Mouse (Mus musculus): ENCODE results near the gene Gm49337. TPM values are rescaled to one million over a fixed set of nuclear protein-coding genes. Genes with fewer than 3 reads are reported as not detected.

The Gm49337 gene
- polyA plus RNA-seq (2012; rRNA removed; ENCODE audit: low replicate concordance): not detected in 2 replicates

DNA sequence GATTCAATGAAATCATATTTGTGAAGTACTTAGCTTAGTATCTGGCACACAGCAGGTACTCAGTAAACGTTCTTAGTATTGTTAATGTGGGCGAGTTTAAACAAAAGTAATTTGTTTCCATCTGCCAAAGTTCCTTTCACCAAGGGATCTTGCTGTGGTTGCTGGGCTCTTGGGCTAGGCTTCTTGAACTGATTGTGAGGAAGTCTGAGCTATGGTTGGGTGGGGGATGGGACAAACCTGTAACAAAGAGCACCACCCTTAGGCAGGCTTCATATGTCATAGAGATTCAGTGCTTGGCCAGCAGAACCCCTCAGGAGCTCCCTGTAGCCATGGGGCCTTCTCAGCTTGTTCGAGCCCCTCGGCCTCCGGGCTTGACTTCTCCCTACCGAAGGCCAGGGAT lies at the start of gene Gm49337, which contains the start of gene 1700042G07Rik:
TSS of gene Gm49337 (plus strand) at position 313 of the 400 bp plus-strand sequence.
TSS of gene 1700042G07Rik (plus strand) at position 301 of the 400 bp plus-strand sequence.

DNA sequence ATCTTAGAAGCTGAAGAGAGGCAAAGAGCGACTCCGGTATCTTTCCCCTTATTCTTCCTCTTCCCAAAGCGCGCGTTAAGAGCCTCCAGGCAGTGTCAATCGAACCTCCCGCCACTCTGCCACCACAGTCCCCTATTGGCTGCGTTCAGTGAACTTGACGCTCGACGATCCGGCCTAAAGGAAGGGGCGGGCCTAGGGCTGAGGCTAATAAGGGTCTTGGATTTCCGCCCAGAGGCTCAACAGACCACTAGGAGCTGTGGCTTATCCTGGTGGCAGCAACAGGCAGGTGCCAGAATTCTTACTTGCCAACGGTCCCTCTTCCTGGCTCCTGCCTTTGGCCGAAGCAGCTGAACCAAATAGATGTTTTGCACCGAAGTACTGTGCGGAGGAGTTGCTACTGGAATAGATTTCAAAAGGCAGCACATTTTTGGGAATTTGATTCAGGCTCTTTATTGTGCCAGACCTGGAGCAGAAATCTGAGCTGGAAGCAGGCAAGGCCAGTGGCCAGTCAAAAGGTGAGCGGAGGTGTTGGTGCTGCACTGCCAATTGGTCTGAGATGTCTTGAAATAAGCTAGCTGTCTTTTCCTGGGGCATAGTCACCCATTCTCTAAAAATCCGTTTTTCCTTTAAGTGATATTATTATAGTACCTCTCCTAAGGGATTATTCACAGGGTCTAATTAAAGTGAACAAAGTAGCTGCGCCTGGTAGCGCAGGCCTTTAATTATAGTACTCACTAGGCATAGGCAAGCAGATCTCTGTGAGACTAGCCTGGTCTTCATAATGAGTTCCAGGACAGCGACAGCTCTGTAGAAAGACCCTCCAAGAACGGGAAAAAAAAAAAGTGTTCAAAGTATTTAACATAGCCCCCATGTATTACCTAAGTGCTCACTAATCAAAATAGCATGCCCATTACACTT lies 49.3 kb upstream of the Gm49337 start, which contains the start of the genes Rad54l and Pomgnt1:
TSS of gene Rad54l (minus strand) at position 89 of the 918 bp plus-strand sequence.
TSS of gene Pomgnt1 (plus strand) at position 239 of the 918 bp plus-strand sequence.

DNA sequence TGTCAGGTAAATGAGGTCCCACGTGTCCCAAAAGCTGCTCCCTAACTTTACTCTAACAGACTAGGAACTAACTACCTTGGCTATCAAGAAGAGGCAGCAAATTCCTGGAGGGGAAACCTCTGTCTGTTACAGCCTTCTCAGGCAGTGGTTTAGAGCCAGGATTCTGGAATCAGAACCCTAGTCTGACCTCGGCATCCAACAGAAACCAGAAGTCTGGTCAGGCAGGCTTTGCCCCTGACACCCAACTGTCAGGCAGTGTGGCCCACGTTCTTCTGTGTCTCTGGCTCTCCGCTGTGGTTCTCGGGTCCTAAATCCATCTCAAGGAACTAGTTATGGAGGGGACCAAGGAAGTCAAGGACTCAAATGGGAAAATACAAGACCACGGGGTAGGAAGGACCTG lies 21.9 kb upstream of the Gm49337 start, which contains the start of gene Lurap1:
TSS of gene Lurap1 (minus strand) at position 101 of the 400 bp plus-strand sequence.

DNA sequence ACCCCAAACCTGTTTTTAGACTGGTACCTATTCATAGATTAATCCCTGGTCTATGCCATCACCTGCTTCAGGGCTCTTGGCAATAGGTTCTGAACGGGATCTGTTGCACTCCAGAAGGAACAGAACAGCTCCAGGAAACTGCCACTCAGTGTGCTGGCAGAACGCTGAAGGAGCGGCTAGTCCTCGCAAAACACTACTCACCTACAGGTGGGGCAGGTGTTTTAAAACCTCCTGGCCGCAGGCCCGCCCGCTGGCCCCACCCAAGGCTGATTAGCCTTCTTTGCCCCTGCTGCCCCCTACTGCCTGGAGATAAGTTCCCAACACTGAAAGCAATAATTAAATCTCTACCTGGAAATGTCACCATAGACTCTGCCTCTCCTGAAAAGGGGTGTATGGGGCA lies 5.8 kb upstream of the Gm49337 start, which contains the start of gene Tspan1:
TSS of gene Tspan1 (minus strand) at position 198 of the 400 bp plus-strand sequence.

DNA sequence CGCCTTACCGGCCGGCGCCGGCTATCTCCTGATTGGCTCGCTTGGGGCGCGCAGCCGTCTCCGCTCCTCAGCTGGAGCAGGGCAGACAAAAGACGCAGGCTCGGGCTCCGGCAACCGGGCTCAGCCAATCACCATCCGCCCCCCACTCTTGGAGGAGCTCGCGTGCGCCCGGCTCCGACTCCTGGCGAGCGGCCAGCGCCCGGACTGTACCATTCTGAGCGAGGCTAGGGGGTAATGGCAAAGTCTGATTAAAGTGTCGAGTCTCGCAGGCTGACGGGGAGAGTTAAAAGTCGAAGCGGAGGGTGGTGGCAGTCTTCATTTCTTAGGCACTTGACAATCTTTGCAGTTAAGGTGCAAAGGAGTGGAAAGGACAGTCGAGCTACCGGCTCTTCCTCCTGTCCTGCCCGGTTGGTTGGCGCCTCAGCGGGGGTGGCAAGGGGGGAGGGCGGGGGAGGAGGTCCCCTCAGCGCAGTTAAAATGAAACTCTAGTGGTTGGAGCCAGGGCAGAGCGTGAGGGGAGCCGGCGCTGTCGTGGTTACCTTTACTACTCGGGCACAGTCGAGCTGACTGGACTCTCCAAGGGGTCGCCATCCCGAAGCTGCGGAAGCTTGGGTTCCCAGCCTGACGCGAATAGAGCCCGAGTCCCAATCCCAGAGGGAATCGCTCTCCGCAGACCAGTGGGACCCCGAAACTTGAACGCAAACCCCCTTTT lies 48.1 kb downstream of the Gm49337 start, which contains the start of gene Pik3r3:
TSS of gene Pik3r3 (plus strand) at position 479 of the 712 bp plus-strand sequence.

Other genes starting within 250 kb of the Gm49337 start
- not detected in 2 replicates for gene Dmbx1, start 233.5 kb upstream of the Gm49337 start, polyA plus RNA-seq (2012; rRNA removed; ENCODE audit: low replicate concordance)
- 0.60 and 14.4 TPM in 2 replicates for gene Faah, start 155.5 kb upstream of the Gm49337 start, polyA plus RNA-seq (2012; rRNA removed; ENCODE audit: low replicate concordance)
- gene Nsun4, start 119.5 kb upstream of the Gm49337 start, polyA plus RNA-seq (2012; rRNA removed; ENCODE audit: low replicate concordance): 10.8 and 13.2 TPM in 2 replicates
- gene Uqcrh, start 98.3 kb upstream of the Gm49337 start, polyA plus RNA-seq (2012; rRNA removed; ENCODE audit: low replicate concordance): 175 and 187 TPM in 2 replicates
- 52.2 and 117 TPM in 2 replicates for gene Lrrc41, start 98.1 kb upstream of the Gm49337 start, polyA plus RNA-seq (2012; rRNA removed; ENCODE audit: low replicate concordance)
- 0.54 and 4.0 TPM in 2 replicates for gene Rad54l, start 49.7 kb upstream of the Gm49337 start, polyA plus RNA-seq (2012; rRNA removed; ENCODE audit: low replicate concordance)
- gene Pomgnt1, start 49.5 kb upstream of the Gm49337 start, polyA plus RNA-seq (2012; rRNA removed; ENCODE audit: low replicate concordance): 45.4 and 72.7 TPM in 2 replicates
- gene Lurap1, start 22.0 kb upstream of the Gm49337 start, polyA plus RNA-seq (2012; rRNA removed; ENCODE audit: low replicate concordance): 3.0 and 6.1 TPM in 2 replicates
- gene Tspan1, start 5.8 kb upstream of the Gm49337 start, polyA plus RNA-seq (2012; rRNA removed; ENCODE audit: low replicate concordance): 0.26 and 17.3 TPM in 2 replicates
- not detected in 2 replicates for gene 1700042G07Rik, start within 50 bp of the Gm49337 start, polyA plus RNA-seq (2012; rRNA removed; ENCODE audit: low replicate concordance)
- gene Pik3r3, start 48.2 kb downstream of the Gm49337 start, polyA plus RNA-seq (2012; rRNA removed; ENCODE audit: low replicate concordance): 15.4 and 31.2 TPM in 2 replicates

All from subcutaneous adipose tissue, adult 2 months (tissue).